Mouse (Mus musculus) spleen, postnatal 10 days (tissue): Measurements from ENCODE around the gene Brd1.
"Not testable (repeated sequence)": the region's sequence is repeated elsewhere in the genome, so short reads cannot be mapped to it uniquely, and the experiment has no call there.

Source experiments
- DNase-seq, 2 experiments: peaks; one replicate each; pipeline ENCODE4 v3.0.0; 2021 to 2022; ENCODE audit warnings: low spot score in 2 of 2

Gene Brd1

GRCm38 (mm10) chr15:88730717-88731116, 3.3 kb downstream of the Brd1 start:
- no peak for DNase-seq

- DNase-seq = no peak
Measured at GRCm38 (mm10) chr15:88727204-88727603, 6.8 kb downstream of the Brd1 start.

GRCm38 (mm10) chr15:88725036-88725435, 9.0 kb downstream of the Brd1 start:
- no peak for DNase-seq

- no peak for DNase-seq
Measured at GRCm38 (mm10) chr15:88724311-88724710, 9.7 kb downstream of the Brd1 start.

GRCm38 (mm10) chr15:88723205-88723604, 10.8 kb downstream of the Brd1 start:
- no peak for DNase-seq

GRCm38 (mm10) chr15:88717239-88717638, 16.8 kb downstream of the Brd1 start:
- no peak for DNase-seq

- peak; percentile 29 to 51 for DNase-seq
Measured at GRCm38 (mm10) chr15:88716350-88716749, 17.7 kb downstream of the Brd1 start.

GRCm38 (mm10) chr15:88714021-88714589, 19.9 kb downstream of the Brd1 start:
- no peak for DNase-seq

GRCm38 (mm10) chr15:88712501-88712900, 21.5 kb downstream of the Brd1 start:
- DNase-seq = no peak

GRCm38 (mm10) chr15:88709878-88710277, 24.2 kb downstream of the Brd1 start:
- no peak for DNase-seq

- DNase-seq = no peak
Measured at GRCm38 (mm10) chr15:88708657-88709511, 25.1 kb downstream of the Brd1 start.

GRCm38 (mm10) chr15:88708204-88708603, 25.8 kb downstream of the Brd1 start:
- no peak for DNase-seq

- DNase-seq = not testable (repeated sequence)
Measured at GRCm38 (mm10) chr15:88706987-88707386, 27.0 kb downstream of the Brd1 start.

- no peak for DNase-seq
Measured at GRCm38 (mm10) chr15:88706320-88706719, 27.7 kb downstream of the Brd1 start.

- no peak for DNase-seq
Measured at GRCm38 (mm10) chr15:88704284-88704683, 29.7 kb downstream of the Brd1 start.

GRCm38 (mm10) chr15:88702501-88702900, 31.5 kb downstream of the Brd1 start:
- DNase-seq = no peak

- no peak for DNase-seq
Measured at GRCm38 (mm10) chr15:88700759-88701158, 33.3 kb downstream of the Brd1 start.

GRCm38 (mm10) chr15:88699508-88699907, 34.5 kb downstream of the Brd1 start:
- DNase-seq = no peak

- no peak for DNase-seq
Measured at GRCm38 (mm10) chr15:88697586-88697985, 36.4 kb downstream of the Brd1 start.

GRCm38 (mm10) chr15:88696055-88696454, 38.0 kb downstream of the Brd1 start:
- no peak for DNase-seq

- no peak for DNase-seq
Measured at GRCm38 (mm10) chr15:88694033-88694432, 40.0 kb downstream of the Brd1 start.

- no peak for DNase-seq
Measured at GRCm38 (mm10) chr15:88692720-88693119, 41.3 kb downstream of the Brd1 start.

- no peak for DNase-seq
Measured at GRCm38 (mm10) chr15:88691129-88691528, 42.9 kb downstream of the Brd1 start.
